Mouse (Mus musculus) E14TG2a.4 (cell line): Measurements from ENCODE around the gene Manba.

ENCODE experiments used
- CTCF ChIP-seq: conservative IDR thresholded peaks from 2 replicates; pipeline ENCODE4 v1.5.1; 2014; ENCODE audit warnings: low read length
- POU5F1 ChIP-seq: IDR thresholded peaks from 2 replicates; pipeline ENCODE4 v1.6.1; 2014; ENCODE audit warnings: low read length, borderline replicate concordance

DNA sequence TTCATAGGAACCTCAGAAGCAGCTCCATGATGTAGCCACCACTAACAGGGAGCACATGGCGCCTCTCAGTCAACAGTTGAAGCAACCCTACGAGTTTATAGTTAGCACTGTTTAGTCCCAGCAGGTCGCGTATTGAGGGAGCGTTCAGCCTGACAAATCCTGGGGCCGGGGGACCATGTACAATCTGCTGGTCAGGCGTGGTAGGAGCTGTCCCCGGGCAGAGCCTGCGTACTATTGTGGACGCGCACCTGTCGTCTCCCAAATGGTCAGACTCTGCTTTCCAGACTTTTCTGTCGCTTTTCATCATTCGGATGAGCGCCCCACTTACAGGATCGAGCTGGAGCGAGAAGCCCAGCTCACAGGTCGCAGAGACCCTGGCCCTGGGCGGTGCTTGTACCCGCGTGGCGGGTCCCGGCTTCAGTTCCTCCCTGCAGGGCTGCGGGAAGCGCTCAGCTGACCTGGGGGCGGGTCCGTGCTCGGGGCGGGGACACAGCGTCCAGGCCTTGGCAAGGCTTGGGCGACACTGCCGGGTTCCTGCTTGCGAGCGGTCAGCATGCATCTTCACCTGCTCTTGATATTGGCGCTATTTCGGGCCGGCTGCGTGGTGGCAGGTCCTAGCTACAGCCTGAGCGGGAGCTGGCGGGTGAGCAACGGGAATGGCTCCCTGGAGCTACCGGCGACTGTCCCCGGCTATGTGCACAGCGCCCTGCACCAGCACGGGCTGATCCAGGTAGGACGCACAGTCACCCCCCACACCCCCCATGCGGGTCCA, at the start of gene Manba:
- TF ChIP-seq CTCF, result no peak
- TF ChIP-seq POU5F1, result no peak
